Mouse (Mus musculus): ENCODE data around the gene Lrrc9. TPM values are rescaled to one million over a fixed set of nuclear protein-coding genes. Genes with fewer than 3 reads are reported as not detected.

Gene Lrrc9
- polyA plus RNA-seq, 2 experiments, result 0.09 TPM; not detected in 1

DNA sequence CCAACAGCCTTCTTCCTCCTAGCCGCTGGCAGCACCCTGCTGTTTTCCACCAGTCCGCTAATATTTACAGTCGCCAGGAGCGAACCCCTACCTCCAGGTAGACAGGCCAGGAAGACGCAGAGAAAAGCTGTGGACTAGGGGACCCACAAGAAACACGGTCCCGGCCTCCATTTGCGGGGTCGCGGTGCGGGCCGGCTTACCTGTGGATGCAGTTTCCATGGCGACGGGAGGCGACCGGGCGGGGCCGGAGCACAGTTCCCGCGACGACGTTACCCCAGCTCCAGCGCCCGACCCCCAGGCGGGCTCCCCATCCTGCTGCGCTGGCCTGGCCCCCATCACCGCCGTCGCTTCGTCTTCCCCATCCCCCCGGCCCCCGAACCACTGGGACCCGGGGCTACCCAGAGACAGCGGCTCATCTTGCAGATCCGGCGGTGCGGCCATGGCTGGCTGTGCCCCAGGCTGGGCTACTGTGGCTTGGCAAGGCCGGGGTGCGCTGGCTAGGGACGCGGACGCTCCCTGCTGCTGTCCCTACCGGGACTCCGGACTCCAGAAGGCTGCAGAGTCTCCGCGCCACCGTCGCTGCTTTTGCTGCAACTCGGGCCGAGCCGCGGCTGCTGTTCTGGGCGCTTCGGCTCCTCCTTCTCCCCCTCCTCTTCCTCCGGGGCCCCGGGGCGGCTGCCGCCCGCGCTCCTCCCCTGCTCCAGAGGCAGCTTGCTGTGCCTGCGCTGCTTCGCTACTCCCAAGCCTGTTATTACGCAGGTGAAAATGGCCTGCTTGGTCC, 33.4 kb upstream of the Lrrc9 start:
- under 1% methylated on average over 60 of the region's 63 CpGs for WGBS (ENCODE audit: insufficient replicate concordance)
- Histone ChIP-seq H3K4me1 (replicated peaks; ENCODE audit: control insufficient read depth in 2 of 2, insufficient read depth in 2 of 2, low read length in 1 of 2) (no peaks in the 10 kb centered on the region), H3K4me2 (ENCODE audit: low read depth) (peak overlapping the region; percentile 52), H3K4me3 (ENCODE audit: insufficient read depth in 1 of 2, low read depth in 2 of 2, low read length in 2 of 2) (peak overlapping the region; percentile 40 to 45), H3K36me3 (replicated peaks; ENCODE audit: control insufficient read depth, insufficient read depth, low read depth) (no peaks in the 10 kb centered on the region), H3K27me3 (ENCODE audit: control insufficient read depth, insufficient read depth, low read length) (peaks cover 31% of the 10 kb centered on the region), H3K27ac (no peak overlapping the region), H3K9me3 (ENCODE audit: control insufficient read depth, low read length) (no peaks in the 10 kb centered on the region), H3K9ac (replicated peaks) (no peak overlapping the region)
- no peak for ATAC-seq (ENCODE audit: insufficient read depth)
- DNase-seq (ENCODE audit: low read depth in 3 of 3, low spot score in 3 of 3), result no peak
- TF ChIP-seq CTCF (IDR thresholded peaks at IDR 0.05; ENCODE audit: low read depth), result no peak
- no peak for TF ChIP-seq EP300 (IDR thresholded peaks at IDR 0.05; ENCODE audit: low read depth)

DNA sequence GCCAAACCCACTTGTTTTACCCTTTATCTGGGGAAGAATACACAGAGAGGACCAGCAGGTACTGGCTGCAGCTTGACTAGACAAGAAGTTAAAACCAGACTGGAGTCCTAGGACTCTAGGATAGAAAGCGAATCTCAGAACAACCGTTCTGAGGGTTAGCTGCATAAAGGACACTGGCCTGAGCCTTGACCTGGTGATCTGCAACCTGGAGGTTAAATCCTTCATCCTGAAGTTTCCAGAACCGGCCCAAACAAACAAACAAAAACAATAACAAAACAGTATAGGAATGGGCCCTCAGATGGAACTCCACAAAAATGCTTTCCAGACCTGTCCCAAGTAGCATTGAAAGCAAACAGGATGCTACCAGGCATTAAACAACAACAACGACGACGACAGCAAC, 32.7 kb upstream of the Lrrc9 start, which contains the start of gene Rtn1:
TSS of gene Rtn1 (minus strand) at position 101 of the 400 bp plus-strand sequence.
- WGBS (ENCODE audit: insufficient replicate concordance), result 18% methylated on average over 6 of the region's 6 CpGs

DNA sequence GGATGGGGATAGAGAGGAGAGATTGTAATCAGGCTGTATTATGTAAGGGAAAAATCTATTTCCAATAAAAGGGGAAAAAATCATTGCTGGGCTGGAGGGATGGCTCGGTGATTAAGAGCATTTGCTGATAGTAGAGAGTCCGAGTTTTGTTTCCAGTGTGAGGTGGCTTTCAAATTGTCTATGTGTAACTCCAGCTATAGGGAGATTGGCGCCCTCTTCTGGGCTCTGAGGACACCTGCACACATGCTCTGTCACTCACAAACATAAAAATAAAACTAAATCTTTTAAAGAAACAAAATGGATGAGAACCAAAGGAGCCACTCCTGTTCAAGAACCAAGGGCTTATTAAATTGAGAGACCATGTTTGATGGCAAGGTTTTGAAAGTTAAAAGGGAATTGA, 23.9 kb upstream of the Lrrc9 start:
- Histone ChIP-seq H3K4me3 (ENCODE audit: insufficient read depth in 1 of 2, low read depth in 2 of 2, low read length in 2 of 2) (no peak overlapping the region), H3K9me3 (ENCODE audit: control insufficient read depth, low read length) (no peaks in the 10 kb centered on the region), H3K9ac (replicated peaks) (no peak overlapping the region), H3K4me2 (ENCODE audit: low read depth) (no peak overlapping the region), H3K27me3 (ENCODE audit: control insufficient read depth, insufficient read depth, low read length) (no peaks in the 10 kb centered on the region), H3K27ac (no peak overlapping the region), H3K36me3 (replicated peaks; ENCODE audit: control insufficient read depth, insufficient read depth, low read depth) (no peaks in the 10 kb centered on the region), H3K4me1 (replicated peaks; ENCODE audit: control insufficient read depth in 2 of 2, insufficient read depth in 2 of 2, low read length in 1 of 2) (no peaks in the 10 kb centered on the region)
- TF ChIP-seq CTCF (IDR thresholded peaks at IDR 0.05; ENCODE audit: low read depth) (peak; percentile 30; the same call in 1 of the 2 replicates), EP300 (IDR thresholded peaks at IDR 0.05; ENCODE audit: low read depth) (no peak)
- ATAC-seq (ENCODE audit: insufficient read depth) (no peak), DNase-seq (ENCODE audit: low read depth in 3 of 3, low spot score in 3 of 3) (no peak)
- 26% methylated on average over 3 of the region's 3 CpGs for WGBS (ENCODE audit: insufficient replicate concordance)

More for the DNA sequence above, 32.7 kb upstream of the Lrrc9 start, which contains the start of gene Rtn1:
- no peaks in the 10 kb centered on the region for H3K4me1 ChIP-seq (replicated peaks; ENCODE audit: control insufficient read depth in 2 of 2, insufficient read depth in 2 of 2, low read length in 1 of 2)
- H3K36me3 ChIP-seq (replicated peaks; ENCODE audit: control insufficient read depth, insufficient read depth, low read depth), result no peaks in the 10 kb centered on the region
- DNase-seq (ENCODE audit: low read depth in 3 of 3, low spot score in 3 of 3) (no peak), ATAC-seq (ENCODE audit: insufficient read depth) (no peak)
- peak within 1 kb of the TSS; percentile 40 to 45 for H3K4me3 ChIP-seq (ENCODE audit: insufficient read depth in 1 of 2, low read depth in 2 of 2, low read length in 2 of 2)
- TF ChIP-seq EP300 (IDR thresholded peaks at IDR 0.05; ENCODE audit: low read depth) (no peak), CTCF (IDR thresholded peaks at IDR 0.05; ENCODE audit: low read depth) (no peak)
- H3K27ac ChIP-seq, result no peak within 1 kb of the TSS
- H3K9ac ChIP-seq (replicated peaks), result no peak within 1 kb of the TSS
- peaks cover 31% of the 10 kb centered on the region for H3K27me3 ChIP-seq (ENCODE audit: control insufficient read depth, insufficient read depth, low read length)
- peak within 1 kb of the TSS; percentile 52 for H3K4me2 ChIP-seq (ENCODE audit: low read depth)
- no peaks in the 10 kb centered on the region for H3K9me3 ChIP-seq (ENCODE audit: control insufficient read depth, low read length)

DNA sequence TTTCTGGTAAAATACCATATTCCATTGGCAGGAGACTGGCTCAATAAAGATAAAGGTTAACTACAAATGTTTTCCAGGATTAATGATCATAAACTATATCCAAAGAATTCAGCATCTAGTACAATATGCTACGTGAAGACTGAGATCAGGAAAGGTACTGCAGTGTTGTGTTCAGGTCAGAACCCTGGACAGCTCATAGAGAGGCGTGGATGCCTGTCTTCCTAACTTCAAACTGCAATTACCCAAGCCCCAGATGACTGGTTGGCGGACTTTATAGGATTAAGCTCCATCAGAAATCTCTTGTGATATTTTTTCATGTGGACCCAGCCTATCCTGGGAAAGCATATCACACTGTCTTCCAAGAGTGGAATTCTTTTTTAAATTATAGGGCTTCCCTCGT, 19.0 kb upstream of the Lrrc9 start:
- Histone ChIP-seq H3K27me3 (ENCODE audit: control insufficient read depth, insufficient read depth, low read length) (no peaks in the 10 kb centered on the region), H3K4me1 (replicated peaks; ENCODE audit: control insufficient read depth in 2 of 2, insufficient read depth in 2 of 2, low read length in 1 of 2) (no peaks in the 10 kb centered on the region), H3K9ac (replicated peaks) (no peak overlapping the region), H3K4me2 (ENCODE audit: low read depth) (no peak overlapping the region), H3K36me3 (replicated peaks; ENCODE audit: control insufficient read depth, insufficient read depth, low read depth) (no peaks in the 10 kb centered on the region), H3K4me3 (ENCODE audit: insufficient read depth in 1 of 2, low read depth in 2 of 2, low read length in 2 of 2) (no peak overlapping the region), H3K9me3 (ENCODE audit: control insufficient read depth, low read length) (no peaks in the 10 kb centered on the region), H3K27ac (no peak overlapping the region)
- no peak for TF ChIP-seq CTCF (IDR thresholded peaks at IDR 0.05; ENCODE audit: low read depth)
- DNase-seq (ENCODE audit: low read depth in 3 of 3, low spot score in 3 of 3) (no peak), ATAC-seq (ENCODE audit: insufficient read depth) (no peak)
- 34% methylated on average over 4 of the region's 4 CpGs for WGBS (ENCODE audit: insufficient replicate concordance)

DNA sequence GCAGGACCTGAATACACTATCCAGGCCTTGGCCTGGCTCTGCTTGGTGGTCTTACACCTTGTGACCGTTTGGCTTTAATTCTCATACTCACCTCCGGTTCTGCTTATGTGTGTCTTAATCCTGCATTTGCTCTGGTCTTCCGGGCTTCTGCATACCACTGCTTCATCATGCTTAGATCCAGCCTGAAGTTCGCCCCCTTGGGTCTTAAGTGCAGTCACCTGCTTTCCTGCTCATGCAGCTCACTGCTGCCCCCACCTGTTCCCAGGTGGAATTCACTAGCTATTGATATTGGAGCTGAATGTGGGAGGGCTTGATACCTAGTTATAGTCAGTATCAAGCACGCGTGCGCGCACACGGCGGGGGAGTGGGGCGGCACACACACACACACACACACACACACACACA, 13.9 kb upstream of the Lrrc9 start:
- Histone ChIP-seq H3K9ac (replicated peaks) (no peak overlapping the region), H3K4me1 (replicated peaks; ENCODE audit: control insufficient read depth in 2 of 2, insufficient read depth in 2 of 2, low read length in 1 of 2) (no peaks in the 10 kb centered on the region), H3K27me3 (ENCODE audit: control insufficient read depth, insufficient read depth, low read length) (no peaks in the 10 kb centered on the region), H3K4me3 (ENCODE audit: insufficient read depth in 1 of 2, low read depth in 2 of 2, low read length in 2 of 2) (no peak overlapping the region), H3K9me3 (ENCODE audit: control insufficient read depth, low read length) (no peaks in the 10 kb centered on the region), H3K27ac (no peak overlapping the region), H3K36me3 (replicated peaks; ENCODE audit: control insufficient read depth, insufficient read depth, low read depth) (no peaks in the 10 kb centered on the region), H3K4me2 (ENCODE audit: low read depth) (no peak overlapping the region)
- 20% methylated on average over 11 of the region's 11 CpGs for WGBS (ENCODE audit: insufficient replicate concordance)
- no peak for ATAC-seq (ENCODE audit: insufficient read depth)
- DNase-seq (ENCODE audit: low read depth in 3 of 3, low spot score in 3 of 3), result peak; percentile 7 to 12 (median 11)
- TF ChIP-seq EP300 (IDR thresholded peaks at IDR 0.05; ENCODE audit: low read depth), result no peak
- peak; percentile 76 for TF ChIP-seq CTCF (IDR thresholded peaks at IDR 0.05; ENCODE audit: low read depth)
